Mouse (Mus musculus) neural tube, embryonic 12.5 days (tissue): ENCODE measurements around the gene Gm36210. TPM values are rescaled to one million over a fixed set of nuclear protein-coding genes. Genes with fewer than 3 reads are reported as not detected.
A peak's percentile ranks its signal among the peaks of the same experiment; 100 is the strongest.

Experiments used
- ATAC-seq: fragments of 200-750 bp; cut with Nextera tagmentation; 2 replicates; pipeline ENCODE4 v1.8.0; 2017; ENCODE audit warnings: low read depth, mild to moderate bottlenecking, moderate TSS enrichment, moderate library complexity; ENCODE audit not compliant: low FRiP score
- H3K27ac ChIP-seq: fragments of 300-500 bp; sonication (generic); 2 replicates; pipeline ENCODE4 v1.5.1; 2016
- H3K27me3 ChIP-seq: fragments of 300-500 bp; sonication (generic); replicated peaks from 2 replicates; pipeline ENCODE4 v1.6.1; 2016; ENCODE audit warnings: mild to moderate bottlenecking
- H3K36me3 ChIP-seq: fragments of 300-500 bp; sonication (generic); 2 replicates; pipeline ENCODE4 v1.6.1; 2016; ENCODE audit warnings: mild to moderate bottlenecking
- H3K4me1 ChIP-seq: fragments of 300-500 bp; sonication (generic); 2 replicates; pipeline ENCODE4 v1.6.1; 2016
- H3K4me2 ChIP-seq: fragments of 300-500 bp; sonication (generic); replicated peaks from 2 replicates; pipeline ENCODE4 v1.6.1; 2016; ENCODE audit warnings: mild to moderate bottlenecking
- H3K4me3 ChIP-seq: fragments of 300-500 bp; sonication (generic); 2 replicates; pipeline ENCODE4 v1.5.1; 2016
- H3K9ac ChIP-seq: fragments of 300-500 bp; sonication (generic); 2 replicates; pipeline ENCODE4 v1.6.1; 2016; ENCODE audit warnings: mild to moderate bottlenecking
- H3K9me3 ChIP-seq: fragments of 300-500 bp; sonication (generic); 2 replicates; pipeline ENCODE4 v1.6.1; 2016; ENCODE audit warnings: mild to moderate bottlenecking
- WGBS: fragments of 180-500 bp; shearing (Covaris S2); methylation state at CpG from one replicate; pipeline ENCODE4 v1.1.7; 2016; 5-methylcytosine and 5-hydroxymethylcytosine counted together
- polyA plus RNA-seq: library from polyadenylated mRNA; unstranded; fragments of >200 nt; fragmentation: Nextera tagmentation; extraction: Ambion mirVana; gene quantifications from 2 replicates; pipeline ENCODE4 v1.2.1, GENCODE M21; 2016

Gm36210 gene
- polyA plus RNA-seq, result 0.29 TPM in 1 of 2 replicates, not detected in the other

GRCm38 (mm10) chr7:4906466-4906950, at the start of gene Gm36210:
TSS of gene Gm36210 (minus strand) at chr7:4906516.
- Histone ChIP-seq H3K9ac (no peak within 1 kb of the TSS; the same call in 1 of the 2 replicates), H3K4me1 (no peaks in the 10 kb centered on the region)

GRCm38 (mm10) chr7:4953815-4954445, 47.6 kb upstream of the Gm36210 start:
- no peak overlapping the region for H3K4me3 ChIP-seq

More at GRCm38 (mm10) chr7:4906466-4906950, at the start of gene Gm36210:
- H3K27me3 ChIP-seq, result no peaks in the 10 kb centered on the region
- H3K4me3 ChIP-seq, result no peak within 1 kb of the TSS
- H3K36me3 ChIP-seq, result no peaks in the 10 kb centered on the region
- no peaks in the 10 kb centered on the region for H3K9me3 ChIP-seq
- no peak within 1 kb of the TSS for H3K4me2 ChIP-seq
- WGBS, result 26% methylated on average over 10 of the region's 10 CpGs
- H3K27ac ChIP-seq, result no peak within 1 kb of the TSS
- no peak for ATAC-seq

DNA sequence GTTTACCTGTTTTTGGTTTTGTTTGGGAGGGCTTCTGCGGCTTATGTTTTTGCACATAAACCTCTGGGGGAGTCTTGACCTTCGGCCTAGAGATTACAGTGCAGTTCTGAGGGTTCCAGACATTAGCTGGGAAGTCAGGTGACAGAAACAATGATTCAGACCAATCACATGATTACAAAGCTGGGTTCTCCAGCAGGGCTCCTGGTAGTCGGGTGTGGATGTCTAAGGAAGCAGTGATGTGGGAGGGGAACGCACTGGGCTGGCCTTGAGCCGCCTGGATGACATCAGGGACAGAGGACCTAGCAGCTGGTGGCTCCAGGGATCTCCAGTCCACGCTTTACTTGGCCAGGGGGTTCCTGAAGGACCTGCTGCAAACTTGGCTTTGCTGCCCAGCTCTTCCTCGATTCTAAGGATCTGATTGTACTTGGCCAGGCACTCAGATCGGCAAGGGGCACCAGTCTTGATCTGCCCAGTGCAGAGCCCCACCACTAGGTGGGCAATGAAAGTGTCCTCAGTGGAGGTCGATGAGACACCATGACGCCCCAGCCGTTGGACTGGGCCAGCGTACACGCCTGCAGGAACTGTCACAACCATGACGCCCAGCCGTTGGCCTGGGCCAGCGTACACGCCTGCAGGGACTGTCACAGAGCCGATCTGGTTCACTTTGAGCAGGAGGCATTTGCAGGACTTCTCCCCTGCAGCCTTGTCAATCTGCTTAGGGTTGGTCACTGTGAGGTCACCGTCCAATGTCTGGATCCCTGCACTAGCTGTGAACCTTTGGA, 44.4 kb upstream of the Gm36210 start:
- 87% methylated on average over 19 of the region's 19 CpGs for WGBS
- no peaks in the 10 kb centered on the region for H3K36me3 ChIP-seq
- no peak overlapping the region for H3K4me2 ChIP-seq
- H3K9me3 ChIP-seq, result no peaks in the 10 kb centered on the region
- H3K4me3 ChIP-seq, result no peak overlapping the region
- no peak for ATAC-seq
- H3K4me1 ChIP-seq, result no peaks in the 10 kb centered on the region
- H3K27ac ChIP-seq, result no peak overlapping the region
- H3K27me3 ChIP-seq, result no peaks in the 10 kb centered on the region
- no peak overlapping the region for H3K9ac ChIP-seq

More at GRCm38 (mm10) chr7:4953815-4954445, 47.6 kb upstream of the Gm36210 start:
- no peaks in the 10 kb centered on the region for H3K36me3 ChIP-seq
- H3K4me1 ChIP-seq, result no peaks in the 10 kb centered on the region
- ATAC-seq, result no peak
- H3K9ac ChIP-seq, result no peak overlapping the region
- no peak overlapping the region for H3K4me2 ChIP-seq
- no peaks in the 10 kb centered on the region for H3K27me3 ChIP-seq
- 28% methylated on average over 10 of the region's 10 CpGs for WGBS
- no peaks in the 10 kb centered on the region for H3K9me3 ChIP-seq
- no peak overlapping the region for H3K27ac ChIP-seq

- WGBS, result 82% methylated on average over 6 of the region's 6 CpGs
- Histone ChIP-seq H3K27ac (no peak overlapping the region), H3K4me1 (no peaks in the 10 kb centered on the region), H3K9me3 (no peaks in the 10 kb centered on the region), H3K27me3 (no peaks in the 10 kb centered on the region), H3K9ac (no peak overlapping the region), H3K4me3 (no peak overlapping the region), H3K36me3 (no peaks in the 10 kb centered on the region), H3K4me2 (no peak overlapping the region)
- ATAC-seq, result no peak
Observed at GRCm38 (mm10) chr7:4948386-4948785, 42.1 kb upstream of the Gm36210 start.

GRCm38 (mm10) chr7:4947855-4948254, 41.5 kb upstream of the Gm36210 start:
- H3K9ac ChIP-seq, result no peak overlapping the region
- no peaks in the 10 kb centered on the region for H3K4me1 ChIP-seq
- H3K4me2 ChIP-seq, result no peak overlapping the region
- no peak overlapping the region for H3K27ac ChIP-seq
- H3K9me3 ChIP-seq, result no peaks in the 10 kb centered on the region
- ATAC-seq, result no peak
- no peak overlapping the region for H3K4me3 ChIP-seq
- no peaks in the 10 kb centered on the region for H3K36me3 ChIP-seq
- WGBS, result 53% methylated on average over 2 of the region's 2 CpGs
- H3K27me3 ChIP-seq, result no peaks in the 10 kb centered on the region

- Histone ChIP-seq H3K4me2 (peak overlapping the region; percentile 50), H3K27ac (no peak overlapping the region), H3K4me1 (no peaks in the 10 kb centered on the region), H3K36me3 (no peaks in the 10 kb centered on the region), H3K9ac (no peak overlapping the region), H3K4me3 (no peak overlapping the region), H3K27me3 (no peaks in the 10 kb centered on the region), H3K9me3 (no peaks in the 10 kb centered on the region)
- peak; percentile 68; the same call in 1 of the 2 replicates for ATAC-seq
- 15% methylated on average over 15 of the region's 15 CpGs for WGBS
Observed at GRCm38 (mm10) chr7:4943223-4943815, 37.0 kb upstream of the Gm36210 start.

DNA sequence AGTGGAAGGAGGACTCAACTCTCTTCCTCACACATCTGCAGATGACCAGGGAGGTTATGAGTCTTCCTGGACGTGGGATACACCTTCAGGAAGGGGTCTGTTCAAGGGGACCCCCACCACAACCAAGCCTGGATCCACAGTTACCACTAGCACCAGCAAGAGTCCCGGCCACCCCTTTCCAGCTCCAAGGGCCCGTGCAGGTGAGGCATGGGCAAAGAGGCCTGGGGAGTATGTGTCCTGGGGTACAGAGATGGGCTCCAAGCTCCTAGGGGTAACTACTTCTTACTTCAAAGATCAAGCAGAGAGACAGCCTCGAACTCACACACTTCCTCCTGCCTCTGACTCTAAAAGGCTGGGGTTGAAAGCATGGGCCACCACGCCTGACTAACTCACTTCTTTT, 36.4 kb upstream of the Gm36210 start:
- H3K9me3 ChIP-seq, result no peaks in the 10 kb centered on the region
- no peak overlapping the region for H3K4me2 ChIP-seq
- H3K4me1 ChIP-seq, result no peaks in the 10 kb centered on the region
- H3K4me3 ChIP-seq, result no peak overlapping the region
- no peaks in the 10 kb centered on the region for H3K36me3 ChIP-seq
- WGBS, result 55% methylated on average over 5 of the region's 5 CpGs
- no peak overlapping the region for H3K9ac ChIP-seq
- ATAC-seq, result no peak
- no peaks in the 10 kb centered on the region for H3K27me3 ChIP-seq
- H3K27ac ChIP-seq, result no peak overlapping the region

DNA sequence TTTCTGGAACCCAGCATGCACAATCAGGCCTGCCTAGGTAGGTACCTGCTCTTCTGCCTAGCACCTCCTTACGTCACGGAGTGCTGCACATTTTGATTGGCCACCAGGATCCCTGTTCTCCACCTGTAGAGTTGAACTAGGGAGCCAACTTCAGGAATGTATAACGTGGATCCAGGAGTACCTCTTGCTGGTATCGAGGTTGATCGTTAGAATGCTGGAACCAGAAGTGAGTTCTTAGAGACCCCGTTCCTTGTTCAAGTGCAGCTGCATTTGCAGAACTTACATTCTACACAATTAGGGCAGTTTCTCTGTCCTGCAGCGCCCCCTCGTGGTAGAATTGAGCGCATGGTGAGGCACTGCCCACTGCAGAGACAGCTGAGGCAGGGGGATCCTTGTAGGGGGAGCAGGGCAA, 33.8 kb upstream of the Gm36210 start:
- WGBS, result 17% methylated on average over 9 of the region's 9 CpGs
- Histone ChIP-seq H3K4me3 (no peak overlapping the region), H3K36me3 (no peaks in the 10 kb centered on the region), H3K4me1 (no peaks in the 10 kb centered on the region), H3K9ac (no peak overlapping the region), H3K4me2 (no peak overlapping the region), H3K27me3 (no peaks in the 10 kb centered on the region; the same call in 1 of the 2 replicates), H3K27ac (no peak overlapping the region), H3K9me3 (no peaks in the 10 kb centered on the region)
- peak; percentile 25; the same call in 1 of the 2 replicates for ATAC-seq

GRCm38 (mm10) chr7:4938456-4938855, 32.1 kb upstream of the Gm36210 start:
- no peak for ATAC-seq
- WGBS, result 35% methylated on average over 2 of the region's 2 CpGs
- Histone ChIP-seq H3K36me3 (no peaks in the 10 kb centered on the region), H3K27ac (no peak overlapping the region), H3K27me3 (no peaks in the 10 kb centered on the region; the same call in 1 of the 2 replicates), H3K9ac (no peak overlapping the region), H3K4me3 (no peak overlapping the region), H3K4me1 (no peaks in the 10 kb centered on the region), H3K4me2 (no peak overlapping the region), H3K9me3 (no peaks in the 10 kb centered on the region)

GRCm38 (mm10) chr7:4937392-4937791, 31.1 kb upstream of the Gm36210 start:
- no peaks in the 10 kb centered on the region for H3K9me3 ChIP-seq
- H3K4me3 ChIP-seq, result no peak overlapping the region
- H3K9ac ChIP-seq, result no peak overlapping the region
- WGBS, result 80% methylated on average over 10 of the region's 11 CpGs
- ATAC-seq, result no peak
- H3K4me1 ChIP-seq, result no peaks in the 10 kb centered on the region
- H3K27ac ChIP-seq, result no peak overlapping the region
- H3K4me2 ChIP-seq, result no peak overlapping the region
- H3K27me3 ChIP-seq, result no peaks in the 10 kb centered on the region; the same call in 1 of the 2 replicates
- H3K36me3 ChIP-seq, result no peaks in the 10 kb centered on the region

- no peak for ATAC-seq
- no peak overlapping the region for H3K9ac ChIP-seq
- no peaks in the 10 kb centered on the region for H3K4me1 ChIP-seq
- no peak overlapping the region for H3K4me2 ChIP-seq
- WGBS, result 80% methylated on average over 10 of the region's 10 CpGs
- no peaks in the 10 kb centered on the region for H3K36me3 ChIP-seq
- H3K9me3 ChIP-seq, result no peaks in the 10 kb centered on the region
- H3K27me3 ChIP-seq, result no peaks in the 10 kb centered on the region; the same call in 1 of the 2 replicates
- H3K27ac ChIP-seq, result no peak overlapping the region
- no peak overlapping the region for H3K4me3 ChIP-seq
Observed at GRCm38 (mm10) chr7:4936832-4937231, 30.5 kb upstream of the Gm36210 start.
